ENCODE assay signal across 21 mouse cellular contexts in genomic region chr16:32736022-32736421, GRCm38 (mm10). TPM values are rescaled to one million over a fixed set of nuclear protein-coding genes. Genes with fewer than 3 reads are reported as not detected.
DNase-seq lines count a peak whose midpoint lies in the region; ATAC-seq and TF ChIP-seq lines count a peak whose summit lies in the region.
"Had no signal": no experiment of that assay in that cellular context is flagged by ENCODE, and none has a peak within 500 bp of the region (broad histone marks: within the 10 kb centered on the region; RNA-seq: fewer than 3 reads in every experiment).

No protein-coding gene starts in this region.

- whole genome bisulfite sequencing in embryonic facial prominence, embryonic 14.5 days, result 56% methylated on average over 3 of the region's 3 CpGs
- 58% methylated on average over 3 of the region's 3 CpGs for WGBS in embryonic facial prominence, embryonic 10.5 days
- WGBS in intestine, embryonic 16.5 days, result 45% methylated on average over 3 of the region's 3 CpGs
- WGBS in lung, postnatal 0 days, result 29% methylated on average over 3 of the region's 3 CpGs
- 23% methylated on average over 3 of the region's 3 CpGs for WGBS in stomach, embryonic 14.5 days
- WGBS in liver, embryonic 12.5 days (ENCODE audit: insufficient replicate concordance), result 45% methylated on average over 3 of the region's 3 CpGs

- no peak overlapping the region for H3K4me3 ChIP-seq in embryonic facial prominence, embryonic 14.5 days (ENCODE audit: low read depth, low read length)
- H3K4me3 ChIP-seq in embryonic facial prominence, embryonic 10.5 days, result no peak overlapping the region
- no peak overlapping the region for H3K4me3 ChIP-seq in intestine, embryonic 16.5 days (ENCODE audit: low read length)
- no peak overlapping the region for H3K4me3 ChIP-seq in lung, postnatal 0 days (ENCODE audit: low read depth, low read length)
- no peak overlapping the region for H3K4me3 ChIP-seq in stomach, embryonic 14.5 days (ENCODE audit: low read depth, low read length)
- H3K4me3 ChIP-seq in liver, embryonic 12.5 days, result no peak overlapping the region
- H3K4me3 ChIP-seq: forebrain, embryonic 10.5 days; heart, embryonic 15.5 days; midbrain, embryonic 15.5 days had no signal

- H3K36me3 ChIP-seq in embryonic facial prominence, embryonic 14.5 days (ENCODE audit: control insufficient read depth, insufficient read depth, low read length), result no peaks in the 10 kb centered on the region
- H3K36me3 ChIP-seq in embryonic facial prominence, embryonic 10.5 days (replicated peaks), result no peaks in the 10 kb centered on the region
- no peaks in the 10 kb centered on the region for H3K36me3 ChIP-seq in intestine, embryonic 16.5 days (ENCODE audit: control insufficient read depth, insufficient read depth, low read length)
- no peaks in the 10 kb centered on the region for H3K36me3 ChIP-seq in lung, postnatal 0 days (ENCODE audit: insufficient read depth, low read length)
- no peaks in the 10 kb centered on the region for H3K36me3 ChIP-seq in stomach, embryonic 14.5 days (ENCODE audit: control insufficient read depth, insufficient read depth, low read length)
- H3K36me3 ChIP-seq in liver, embryonic 12.5 days, result no peaks in the 10 kb centered on the region
- H3K36me3 ChIP-seq: forebrain, embryonic 10.5 days; heart, embryonic 15.5 days; midbrain, embryonic 15.5 days had no signal

- H3K4me1 ChIP-seq in embryonic facial prominence, embryonic 14.5 days (ENCODE audit: control insufficient read depth, insufficient read depth, low read length), result no peaks in the 10 kb centered on the region
- H3K4me1 ChIP-seq in embryonic facial prominence, embryonic 10.5 days, result peaks cover 26% of the 10 kb centered on the region
- H3K4me1 ChIP-seq in intestine, embryonic 16.5 days (ENCODE audit: control insufficient read depth, insufficient read depth, low read length), result peaks cover 10% of the 10 kb centered on the region
- no peaks in the 10 kb centered on the region for H3K4me1 ChIP-seq in lung, postnatal 0 days (ENCODE audit: insufficient read depth, low read depth, low read length)
- no peaks in the 10 kb centered on the region for H3K4me1 ChIP-seq in stomach, embryonic 14.5 days (ENCODE audit: control insufficient read depth, insufficient read depth, low read length)
- no peaks in the 10 kb centered on the region for H3K4me1 ChIP-seq in liver, embryonic 12.5 days
- H3K4me1 ChIP-seq: heart, embryonic 15.5 days; midbrain, embryonic 15.5 days had no signal

- no peaks in the 10 kb centered on the region for H3K9me3 ChIP-seq in embryonic facial prominence, embryonic 14.5 days (ENCODE audit: control insufficient read depth, low read length)
- H3K9me3 ChIP-seq in embryonic facial prominence, embryonic 10.5 days, result 0 out of 2 replicates have a peak, but pooled peaks cover 2% of the 10 kb centered on the region
- no peaks in the 10 kb centered on the region for H3K9me3 ChIP-seq in intestine, embryonic 16.5 days (ENCODE audit: control insufficient read depth, low read length)
- H3K9me3 ChIP-seq in lung, postnatal 0 days (ENCODE audit: low read length), result no peaks in the 10 kb centered on the region
- H3K9me3 ChIP-seq in stomach, embryonic 14.5 days (ENCODE audit: control insufficient read depth, low read depth, low read length), result no peaks in the 10 kb centered on the region
- no peaks in the 10 kb centered on the region for H3K9me3 ChIP-seq in liver, embryonic 12.5 days (replicated peaks)
- H3K9me3 ChIP-seq: forebrain, embryonic 10.5 days; heart, embryonic 15.5 days; midbrain, embryonic 15.5 days had no signal

- H3K27me3 ChIP-seq in embryonic facial prominence, embryonic 14.5 days (replicated peaks; ENCODE audit: control insufficient read depth, insufficient read depth, low read length), result no peaks in the 10 kb centered on the region
- H3K27me3 ChIP-seq in embryonic facial prominence, embryonic 10.5 days (replicated peaks; ENCODE audit: low read depth, poor library complexity, severe bottlenecking), result no peaks in the 10 kb centered on the region
- H3K27me3 ChIP-seq in intestine, embryonic 16.5 days (replicated peaks; ENCODE audit: control insufficient read depth, insufficient read depth, low read length), result no peaks in the 10 kb centered on the region
- no peaks in the 10 kb centered on the region for H3K27me3 ChIP-seq in lung, postnatal 0 days (replicated peaks; ENCODE audit: insufficient read depth, low read length)
- H3K27me3 ChIP-seq in stomach, embryonic 14.5 days (ENCODE audit: control insufficient read depth, insufficient read depth, low read length), result no peaks in the 10 kb centered on the region
- H3K27me3 ChIP-seq in liver, embryonic 12.5 days (replicated peaks), result peaks cover 11% of the 10 kb centered on the region
- H3K27me3 ChIP-seq: heart, embryonic 15.5 days; midbrain, embryonic 15.5 days had no signal

- H3K9ac ChIP-seq in embryonic facial prominence, embryonic 14.5 days (ENCODE audit: low read depth, low read length), result no peak overlapping the region
- H3K9ac ChIP-seq in intestine, embryonic 16.5 days (ENCODE audit: low read depth, low read length), result no peak overlapping the region
- H3K9ac ChIP-seq in lung, postnatal 0 days (replicated peaks; ENCODE audit: low read depth), result no peak overlapping the region
- H3K9ac ChIP-seq in stomach, embryonic 14.5 days (replicated peaks; ENCODE audit: low read depth, low read length), result no peak overlapping the region
- no peak overlapping the region for H3K9ac ChIP-seq in liver, embryonic 12.5 days
- H3K9ac ChIP-seq: forebrain, postnatal 0 days; heart, embryonic 15.5 days; midbrain, embryonic 15.5 days had no signal

- no peak for TF ChIP-seq CTCF in lung, postnatal 0 days (IDR thresholded peaks at IDR 0.05)

- peak; percentile 87; the same call in 1 of the 2 replicates for ATAC-seq in embryonic facial prominence, embryonic 14.5 days (ENCODE audit: low read depth)
- ATAC-seq in intestine, embryonic 16.5 days, result peak; percentile 19; the same call in 1 of the 2 replicates
- peak; percentile 91 for ATAC-seq in lung, postnatal 0 days
- peak; percentile 78 for ATAC-seq in stomach, embryonic 14.5 days (ENCODE audit: insufficient number of reproducible peaks, insufficient read depth, low FRiP score, low read depth)
- no peak for ATAC-seq in liver, embryonic 12.5 days
- ATAC-seq: forebrain, postnatal 0 days; midbrain, embryonic 15.5 days had no signal

- DNase-seq in embryonic facial prominence, embryonic 14.5 days (ENCODE audit: low spot score), result peak; percentile 55
- DNase-seq in embryonic facial prominence, embryonic 10.5 days (ENCODE audit: low spot score), result no peak
- peak; percentile 69 for DNase-seq in lung, postnatal 0 days (ENCODE audit: low spot score)
- no peak for DNase-seq in heart, postnatal 25 days (ENCODE audit: low spot score)
- no peak for DNase-seq in right cerebral cortex, adult 18-20 months
- DNase-seq: adrenal gland, adult 8-10 months; cerebellum, postnatal 14 days; forebrain, postnatal 0 days; gastrocnemius, postnatal 36 days; kidney, adult 9 months; retina, postnatal 1 day had no signal

- intact Hi-C loops in heart, postnatal 25 days (cut with DNase I), result no loop called here

- H3K27ac ChIP-seq in embryonic facial prominence, embryonic 14.5 days (replicated peaks; ENCODE audit: low read depth, low read length), result no peak overlapping the region
- H3K27ac ChIP-seq in embryonic facial prominence, embryonic 10.5 days (replicated peaks), result no peak overlapping the region
- H3K27ac ChIP-seq in intestine, embryonic 16.5 days (ENCODE audit: low read length), result no peak overlapping the region
- no peak overlapping the region for H3K27ac ChIP-seq in lung, postnatal 0 days (ENCODE audit: low read length)
- peak overlapping the region; percentile 61; the same call in 1 of the 2 replicates for H3K27ac ChIP-seq in stomach, embryonic 14.5 days (ENCODE audit: low read length)
- no peak overlapping the region for H3K27ac ChIP-seq in liver, embryonic 12.5 days
- H3K27ac ChIP-seq: forebrain, embryonic 10.5 days; heart, embryonic 15.5 days; midbrain, embryonic 15.5 days had no signal

- H3K4me2 ChIP-seq in embryonic facial prominence, embryonic 14.5 days (ENCODE audit: low read depth, low read length), result no peak overlapping the region
- H3K4me2 ChIP-seq in intestine, embryonic 16.5 days (ENCODE audit: low read depth, low read length), result no peak overlapping the region
- H3K4me2 ChIP-seq in lung, postnatal 0 days (replicated peaks; ENCODE audit: low read depth, low read length), result no peak overlapping the region
- peak overlapping the region; percentile 16; the same call in 1 of the 2 replicates for H3K4me2 ChIP-seq in stomach, embryonic 14.5 days (replicated peaks; ENCODE audit: low read depth, low read length)
- H3K4me2 ChIP-seq in liver, embryonic 12.5 days, result no peak overlapping the region
- H3K4me2 ChIP-seq: heart, embryonic 15.5 days; liver, embryonic 11.5 days; midbrain, embryonic 15.5 days had no signal

- no peak for TF ChIP-seq EP300 in lung, postnatal 0 days (IDR thresholded peaks at IDR 0.05)

RNA-seq across cellular contexts. Expression of gene Muc4, which starts 0.3 kb away (rescaled TPM):
- 1.6 and 1.8 TPM in 2 replicates for polyA plus RNA-seq in embryonic facial prominence, embryonic 14.5 days (2014; fragmentation: Nextera tagmentation; extraction: Ambion mirVana)
- polyA plus RNA-seq in embryonic facial prominence, embryonic 10.5 days (2016; fragmentation: Nextera tagmentation; extraction: Ambion mirVana), result 0.26 and 0.29 TPM in 2 replicates
- polyA plus RNA-seq in intestine, embryonic 16.5 days (2015; fragmentation: Nextera tagmentation; extraction: Ambion mirVana), result 1.3 and 2.4 TPM in 2 replicates
- 4.1 and 5.4 TPM in 2 replicates for polyA plus RNA-seq in lung, postnatal 0 days (2015; fragmentation: Nextera tagmentation; extraction: Ambion mirVana)
- 8.7 and 8.8 TPM in 2 replicates for polyA plus RNA-seq in stomach, embryonic 14.5 days (2014; fragmentation: Nextera tagmentation; extraction: Ambion mirVana)
- total RNA-seq in heart, postnatal 25 days (2021), result under 1 TPM; 0.08 to 0.10 TPM
- polyA plus RNA-seq in liver, embryonic 12.5 days (2016; fragmentation: Nextera tagmentation; extraction: Ambion mirVana), result 0.59 and 0.63 TPM in 2 replicates
- total RNA-seq: adrenal gland, adult 8-10 months; forebrain, postnatal 0 days; hematopoietic stem cell, adult 5-6 weeks; layer of hippocampus, postnatal 14 days had no signal
- polyA plus RNA-seq: forebrain, postnatal 0 days; heart, embryonic 15.5 days; limb, embryonic 11.5 days; midbrain, embryonic 15.5 days had no signal

Comparison
In these comparisons a context has a peak if more than half of its experiments do, and no peak if none do; other contexts are left out.
1. DNase-seq: peak in embryonic facial prominence, embryonic 14.5 days (single experiment) and lung, postnatal 0 days (single experiment); none in embryonic facial prominence, embryonic 10.5 days (single experiment), heart, postnatal 25 days (single experiment) and right cerebral cortex, adult 18-20 months (single experiment).